Mouse (Mus musculus) thymus, adult 2 months (tissue): ENCODE results near the gene Nags.

Experiments used
- CTCF ChIP-seq: fragments of 200-500 bp; IDR thresholded peaks from 2 replicates; pipeline ENCODE4 v1.5.1; 2012; ENCODE audit warnings: mild to moderate bottlenecking, control low read depth, low read length, moderate library complexity, borderline replicate concordance; ENCODE audit not compliant: control insufficient read depth, poor library complexity, insufficient read depth; ENCODE audit errors: extremely low read depth
- POLR2A ChIP-seq: fragments of 200-500 bp; IDR thresholded peaks from 2 replicates; pipeline ENCODE4 v1.6.1; 2012; ENCODE audit warnings: mild to moderate bottlenecking, low read length, control low read depth, moderate library complexity; ENCODE audit not compliant: control insufficient read depth, poor library complexity, insufficient read depth; ENCODE audit errors: extremely low read depth

DNA sequence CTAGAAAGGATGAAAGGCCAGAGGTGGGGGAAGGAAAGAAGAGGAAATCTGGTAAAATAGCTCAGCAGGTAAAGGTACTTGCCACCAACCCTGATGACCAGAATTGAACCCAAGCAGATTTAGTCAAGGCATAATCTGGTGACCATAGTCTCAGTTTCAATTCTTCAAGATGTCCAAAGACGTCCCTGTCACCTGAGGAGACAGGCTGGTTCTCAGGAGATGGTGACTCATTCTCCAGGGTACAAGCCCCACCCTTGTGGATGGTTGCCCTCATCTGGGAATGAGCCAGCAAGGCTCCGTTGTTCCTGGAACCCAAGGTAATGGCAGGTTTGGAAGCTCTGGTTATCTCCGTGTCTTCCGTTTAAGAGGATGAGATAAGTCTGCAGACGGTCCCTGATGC, 33.7 kb upstream of the Nags start:
- TF ChIP-seq POLR2A (no peak), CTCF (no peak)
